Mouse (Mus musculus) ovary, postnatal 36 days (tissue): ENCODE data around the gene Lhpp.

Source experiments
- DNase-seq: peaks from one replicate; pipeline ENCODE4 v3.0.0; 2022; ENCODE audit warnings: low spot score, mixed read lengths

Gene Lhpp

DNA sequence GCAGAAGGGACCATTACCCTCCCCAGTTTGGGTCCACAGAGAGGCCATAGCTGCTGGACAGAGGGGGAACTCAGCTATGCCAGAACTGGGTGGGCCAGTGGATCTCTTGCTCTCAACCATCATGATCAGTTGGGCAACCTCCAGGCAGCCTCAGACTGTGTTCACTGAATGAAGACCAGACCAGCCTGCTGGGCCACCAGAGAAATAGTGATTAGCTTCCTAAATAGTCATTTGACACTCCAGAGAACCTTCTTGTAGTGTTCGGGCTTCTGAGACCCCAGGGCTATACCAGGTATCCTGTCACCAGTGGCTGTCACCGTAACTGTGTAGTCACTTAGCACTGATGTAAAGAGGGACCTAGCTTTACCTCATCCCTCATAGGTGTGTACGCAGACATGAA lies 71.9 kb downstream of the Lhpp start:
- DNase-seq = no peak

DNA sequence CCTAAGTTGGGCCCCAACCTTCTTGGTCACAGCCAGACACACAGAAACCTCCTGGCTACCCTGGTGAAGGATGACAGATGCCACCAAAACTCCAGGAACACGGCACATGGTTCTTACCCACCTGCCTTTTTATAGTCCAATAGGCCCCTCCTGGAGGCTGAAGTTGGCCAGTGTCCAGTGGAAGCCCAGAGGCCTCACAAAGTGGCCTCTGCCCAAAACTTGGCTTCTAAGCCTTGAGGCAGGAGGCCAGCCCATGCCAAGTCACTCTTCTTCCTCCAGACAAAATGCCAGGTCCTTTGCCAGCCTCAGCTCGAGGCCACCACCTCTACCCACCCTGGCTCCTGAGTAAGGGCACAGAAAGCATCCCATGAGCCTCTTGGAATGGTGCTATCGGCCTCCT lies 72.5 kb downstream of the Lhpp start:
- DNase-seq = no peak

DNA sequence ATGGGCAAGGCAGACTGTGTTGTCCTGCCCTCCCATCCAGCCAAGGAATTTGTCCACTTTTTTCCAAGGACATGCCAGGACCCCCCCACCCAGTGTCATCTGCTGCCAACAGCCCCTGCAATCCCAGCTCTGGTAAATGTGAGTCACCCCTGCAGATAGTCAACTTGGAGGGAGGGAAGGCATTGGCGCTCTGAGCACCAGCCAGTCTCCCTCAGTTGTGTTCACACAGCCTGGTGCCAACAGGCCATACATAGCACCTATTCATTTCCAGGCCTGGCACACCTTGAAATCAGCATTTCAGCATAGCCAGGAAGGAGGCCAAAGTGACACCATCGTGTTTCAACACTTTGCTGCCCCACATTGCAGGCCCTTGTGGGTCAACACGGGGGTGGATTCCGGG lies 73.5 kb downstream of the Lhpp start:
- no peak for DNase-seq

DNA sequence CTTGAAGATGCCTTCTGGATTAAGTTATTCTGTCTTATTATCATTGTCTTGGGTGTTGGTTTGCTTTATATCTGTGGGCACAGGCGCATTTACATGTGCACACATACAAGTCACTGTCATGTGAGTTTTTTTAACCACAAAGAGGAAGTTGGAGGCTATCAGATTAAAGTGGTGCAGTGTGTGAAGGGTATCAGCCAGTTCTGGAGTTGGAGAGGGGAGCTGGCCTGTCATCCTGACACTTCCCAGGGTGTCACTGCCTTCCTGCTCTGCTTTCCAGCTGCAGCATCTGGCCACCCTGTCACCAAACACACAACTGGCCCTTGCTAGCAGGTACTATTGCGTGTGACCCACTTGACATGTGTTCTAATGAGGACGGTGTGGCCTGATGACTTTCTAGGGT lies 76.1 kb downstream of the Lhpp start:
- no peak for DNase-seq

DNA sequence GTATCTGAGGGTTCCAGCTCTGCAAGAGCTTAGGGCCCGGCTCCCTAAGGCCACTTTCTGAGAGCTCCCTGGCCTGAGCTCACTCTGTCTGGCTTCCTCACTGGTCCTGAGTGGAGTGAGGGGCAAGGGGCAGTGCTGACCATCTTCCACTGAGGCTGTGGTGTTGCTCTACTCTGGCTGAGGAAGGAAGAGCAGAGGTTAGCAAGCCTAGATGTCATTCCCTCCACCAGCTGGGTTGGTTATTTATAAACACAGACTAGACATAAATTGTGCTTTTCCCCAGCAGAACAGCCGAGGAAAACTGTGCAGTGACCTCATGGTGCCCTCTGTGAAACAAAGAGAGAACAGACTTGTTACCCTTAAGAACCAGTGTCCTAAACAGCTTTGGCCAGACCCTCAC lies 77.5 kb downstream of the Lhpp start:
- no peak for DNase-seq

DNA sequence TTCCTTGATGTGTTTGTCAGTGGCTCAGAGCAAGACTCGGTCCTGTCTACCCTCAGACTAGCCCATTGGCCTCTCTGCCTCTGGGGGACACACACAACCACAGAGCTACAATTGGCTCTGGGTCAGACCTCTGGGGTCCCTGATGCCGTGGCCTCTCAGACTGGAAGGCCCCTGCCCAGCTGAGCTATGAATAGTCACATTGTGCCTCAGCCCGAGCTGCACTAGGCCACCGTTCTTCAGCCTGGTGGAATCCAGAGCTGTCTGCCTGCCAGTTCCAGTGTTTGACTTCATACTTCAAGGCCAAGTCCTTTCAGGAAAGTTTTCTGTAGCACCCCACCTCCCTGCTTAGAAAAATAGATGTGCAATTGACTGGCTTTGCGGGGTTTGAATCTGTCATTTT lies 78.3 kb downstream of the Lhpp start:
- no peak for DNase-seq

DNA sequence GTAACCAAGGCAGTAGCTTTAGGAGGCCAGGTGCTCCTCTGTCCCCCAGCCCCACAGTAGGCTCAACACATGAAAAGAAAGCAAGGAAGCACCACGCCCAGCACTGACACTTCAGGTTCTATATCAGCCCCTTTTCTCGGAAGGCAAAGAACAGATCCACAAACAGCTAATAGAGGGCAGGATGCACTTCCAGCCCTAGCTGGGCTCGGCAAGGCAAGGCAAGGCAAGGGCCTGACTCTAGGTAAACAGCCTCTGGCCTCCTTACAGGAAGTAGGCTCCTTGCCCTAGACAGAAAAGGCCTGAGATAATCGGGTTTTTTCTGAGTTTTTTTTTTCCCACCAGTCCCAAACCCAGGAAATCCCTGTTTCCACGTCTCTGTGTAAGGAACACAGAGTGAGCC lies 79.3 kb downstream of the Lhpp start:
- no peak for DNase-seq

DNA sequence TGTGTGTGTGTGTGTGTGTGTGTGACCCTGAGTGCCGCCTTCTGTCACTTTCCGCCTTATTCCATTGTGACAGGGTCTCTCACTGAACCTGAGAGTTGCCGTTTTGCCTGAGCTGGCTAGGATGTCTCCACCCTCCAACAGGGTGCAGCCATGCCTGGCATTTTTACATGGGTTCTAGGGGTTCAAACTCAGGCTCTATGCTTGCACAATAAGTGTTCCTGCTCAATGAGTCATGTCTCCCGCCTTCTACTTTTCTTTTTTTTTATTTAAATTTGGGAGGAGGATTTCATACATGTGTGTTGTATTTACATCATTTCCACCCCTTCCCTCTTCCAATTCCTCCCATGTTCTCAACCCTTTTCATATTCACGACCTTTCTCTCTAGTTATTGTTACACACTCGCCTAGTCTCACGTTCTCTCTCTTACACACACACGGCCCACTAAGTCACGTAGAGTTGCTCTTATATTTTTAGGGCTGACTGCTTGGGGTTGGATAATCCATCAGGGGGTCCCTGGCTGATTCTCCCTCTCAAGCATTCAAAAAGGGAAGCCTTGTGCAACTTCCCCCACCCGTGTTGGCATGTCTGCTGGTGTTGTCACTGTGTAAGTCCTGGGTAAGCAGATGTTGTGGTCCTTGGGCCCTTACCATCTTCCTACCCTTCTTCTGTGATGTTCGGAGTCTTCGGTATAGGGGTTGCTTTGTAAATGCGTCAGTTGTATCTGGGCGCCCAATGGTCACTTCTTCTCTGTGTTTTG lies 80.5 kb downstream of the Lhpp start:
- no peak for DNase-seq

DNA sequence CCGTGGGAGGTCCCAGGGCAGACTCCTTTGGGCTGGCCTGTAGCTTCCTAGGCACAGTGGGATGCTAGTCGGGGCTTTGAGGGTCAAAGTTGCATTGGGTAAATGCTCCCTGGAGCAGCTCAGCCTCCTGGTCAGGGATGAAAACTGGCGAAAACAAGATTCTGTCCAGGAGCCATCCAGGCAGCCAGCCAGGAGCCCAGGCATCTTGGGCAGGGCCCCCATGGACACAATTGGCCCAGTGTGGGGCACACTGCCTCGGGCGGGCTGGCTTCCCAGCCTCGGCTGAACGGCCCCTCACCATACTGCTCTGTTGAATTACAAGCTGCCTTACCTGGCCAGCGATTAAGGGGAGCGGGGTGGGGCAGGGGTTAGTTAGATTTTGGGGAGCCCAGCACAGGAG lies 82.3 kb downstream of the Lhpp start:
- DNase-seq = peak; percentile 43

DNA sequence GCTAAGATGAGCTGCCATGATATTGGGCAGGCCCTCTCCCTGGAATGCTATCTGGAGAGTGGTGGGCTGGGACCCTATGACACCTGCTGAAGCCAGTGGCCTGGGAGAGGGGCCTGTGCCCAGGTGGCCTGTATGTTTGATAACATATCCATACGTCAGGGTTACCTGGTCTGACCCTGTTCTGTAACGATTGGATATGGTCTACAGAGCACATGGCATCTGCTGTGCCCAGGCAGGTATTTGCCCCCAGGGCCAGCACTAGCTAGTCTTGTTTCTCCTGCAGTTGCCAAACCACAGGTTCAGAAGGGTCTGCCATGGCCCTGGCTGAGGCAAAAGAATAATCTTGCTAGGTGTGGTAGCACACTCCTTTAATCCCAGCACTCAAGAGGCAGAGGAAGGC lies 83.1 kb downstream of the Lhpp start:
- DNase-seq = no peak

DNA sequence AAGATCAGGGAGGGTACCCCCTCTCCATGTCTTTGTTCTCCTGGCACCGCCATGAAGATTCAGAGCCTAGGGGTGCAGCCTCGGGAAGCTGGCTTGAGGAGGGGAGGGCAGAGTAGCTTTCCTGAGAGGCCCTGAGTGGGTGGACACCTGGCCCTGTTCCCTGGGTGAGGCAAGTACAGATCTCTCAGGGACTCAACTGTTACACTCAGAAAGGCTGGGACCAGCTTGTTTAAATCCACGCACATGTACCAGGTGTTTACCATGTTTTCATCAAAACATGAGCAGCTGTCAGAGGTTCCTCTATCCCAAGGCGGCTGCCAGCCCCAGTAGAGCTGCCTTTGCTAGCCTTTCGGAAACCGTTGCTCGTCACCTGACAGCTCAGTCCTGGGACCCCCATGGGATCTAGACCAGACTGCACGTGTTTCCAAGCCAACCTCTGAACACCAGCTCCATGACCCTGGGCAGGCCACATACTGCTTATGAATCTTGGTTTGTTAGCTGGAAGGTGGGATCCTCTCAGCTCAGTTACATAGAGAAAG lies 86.9 kb downstream of the Lhpp start:
- DNase-seq = no peak

DNA sequence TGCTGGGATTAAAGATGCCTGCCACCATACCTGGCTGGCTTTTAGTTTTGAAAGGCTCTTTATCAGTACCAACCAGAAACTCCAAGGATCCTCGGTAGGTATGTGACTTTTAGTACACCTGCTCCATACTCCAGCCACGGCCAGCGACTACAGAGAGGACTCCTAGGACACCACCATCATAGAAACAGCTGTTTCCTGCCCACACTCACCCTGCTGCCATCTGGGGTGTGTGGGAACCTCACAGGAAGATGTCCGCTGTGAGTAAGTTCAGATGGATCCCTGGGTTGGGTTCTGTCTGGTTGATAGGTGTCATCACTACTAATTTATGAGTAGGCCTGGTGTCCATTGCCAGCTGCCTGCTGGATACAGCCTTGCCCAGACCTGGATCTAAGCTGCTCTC lies 88.3 kb downstream of the Lhpp start:
- no peak for DNase-seq

DNA sequence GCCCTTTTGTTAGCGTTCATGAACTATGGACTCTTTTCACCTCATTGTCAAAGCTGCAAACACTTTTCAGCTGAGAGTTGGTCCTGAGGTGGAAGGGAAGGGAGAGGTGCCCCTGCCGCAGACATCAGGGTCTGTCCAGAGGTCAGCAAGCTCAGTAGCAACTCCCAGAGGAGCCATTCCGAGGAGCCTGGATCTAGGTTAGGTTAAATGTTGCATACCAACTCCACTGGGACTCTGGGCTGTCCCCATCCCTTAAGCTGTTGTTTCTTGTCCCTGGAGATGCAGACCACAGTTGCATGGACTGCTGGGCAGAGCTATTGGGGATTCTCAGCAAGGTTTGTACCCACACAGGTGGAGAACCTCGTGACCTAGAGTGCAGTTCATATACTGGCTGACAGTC lies 88.7 kb downstream of the Lhpp start:
- no peak for DNase-seq

DNA sequence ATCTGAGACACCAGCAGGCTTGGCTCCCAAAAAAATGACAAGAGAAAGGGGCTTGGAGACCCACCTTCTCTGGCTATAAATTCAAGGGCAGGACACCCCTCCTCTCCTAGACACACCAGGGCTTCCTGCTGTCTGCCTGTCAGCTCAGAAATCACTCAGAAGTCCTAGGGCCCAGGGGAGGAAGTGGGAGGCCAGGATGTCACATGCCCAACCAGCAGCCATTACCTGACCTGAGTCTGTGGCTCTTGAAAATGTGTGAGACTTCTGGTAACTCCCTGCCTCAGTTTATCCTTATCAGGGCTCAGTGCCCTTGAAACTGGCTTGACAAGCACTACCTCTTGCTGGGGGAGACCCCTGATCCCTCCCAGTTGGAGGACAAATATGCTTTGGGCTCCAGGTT lies 89.2 kb downstream of the Lhpp start:
- no peak for DNase-seq

DNA sequence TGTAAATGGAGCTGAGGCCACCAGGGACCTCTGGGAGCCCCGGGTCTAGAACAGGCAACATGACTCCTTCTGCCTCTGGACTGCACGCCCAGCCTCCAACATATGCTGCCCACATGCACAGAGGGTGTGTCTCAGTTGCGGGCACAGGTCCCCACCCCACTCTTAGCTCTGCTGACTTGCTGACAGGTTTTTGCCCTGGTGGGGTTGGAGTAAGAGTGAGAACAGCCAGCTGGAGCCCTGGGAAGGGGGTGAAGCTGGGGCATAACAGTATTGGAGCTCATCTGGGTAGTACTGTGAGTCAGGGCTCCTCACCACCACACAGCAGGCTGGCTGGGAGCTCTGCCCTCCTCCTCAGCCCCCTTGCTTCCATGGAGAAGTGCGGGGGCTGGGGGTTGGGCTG lies 89.7 kb downstream of the Lhpp start:
- DNase-seq = no peak

DNA sequence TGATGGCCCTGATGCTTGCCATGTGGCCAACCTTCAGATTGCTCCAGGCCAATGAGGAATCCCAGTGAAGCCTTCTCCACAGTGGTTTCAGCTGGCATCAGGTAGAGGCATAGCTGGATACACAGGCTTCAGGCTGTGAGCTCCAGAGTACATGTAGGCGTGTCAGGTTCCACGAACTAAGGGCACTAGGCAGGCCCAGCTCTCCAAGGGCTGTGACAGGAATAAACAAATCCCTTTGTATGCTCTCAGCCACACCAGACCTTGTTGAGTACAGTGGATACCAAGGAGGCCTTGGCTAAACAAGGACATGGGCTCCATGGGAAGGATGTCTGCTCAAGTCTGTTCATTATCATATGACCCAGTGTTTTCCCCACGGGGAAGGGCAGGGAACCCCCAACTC lies 91.0 kb downstream of the Lhpp start:
- no peak for DNase-seq

DNA sequence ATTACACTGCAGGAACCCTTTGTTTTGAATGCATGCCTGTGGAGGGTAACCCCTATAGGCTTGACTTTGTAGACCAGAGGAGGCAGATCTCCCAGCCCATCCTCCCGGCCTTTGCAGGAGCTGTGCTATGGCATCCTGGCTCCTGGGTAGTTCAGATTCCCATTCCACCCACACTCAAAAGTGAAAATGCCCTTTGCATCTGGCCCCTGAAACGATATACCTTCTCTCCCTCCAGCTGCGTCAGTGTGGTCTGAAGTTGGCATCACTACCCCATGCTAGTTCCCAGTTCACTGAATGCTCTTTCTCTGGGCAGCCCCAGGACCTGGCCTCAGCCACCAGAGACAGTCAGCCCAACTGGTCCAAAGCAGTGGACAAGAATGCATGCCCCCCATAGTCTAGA lies 91.6 kb downstream of the Lhpp start:
- DNase-seq = no peak

DNA sequence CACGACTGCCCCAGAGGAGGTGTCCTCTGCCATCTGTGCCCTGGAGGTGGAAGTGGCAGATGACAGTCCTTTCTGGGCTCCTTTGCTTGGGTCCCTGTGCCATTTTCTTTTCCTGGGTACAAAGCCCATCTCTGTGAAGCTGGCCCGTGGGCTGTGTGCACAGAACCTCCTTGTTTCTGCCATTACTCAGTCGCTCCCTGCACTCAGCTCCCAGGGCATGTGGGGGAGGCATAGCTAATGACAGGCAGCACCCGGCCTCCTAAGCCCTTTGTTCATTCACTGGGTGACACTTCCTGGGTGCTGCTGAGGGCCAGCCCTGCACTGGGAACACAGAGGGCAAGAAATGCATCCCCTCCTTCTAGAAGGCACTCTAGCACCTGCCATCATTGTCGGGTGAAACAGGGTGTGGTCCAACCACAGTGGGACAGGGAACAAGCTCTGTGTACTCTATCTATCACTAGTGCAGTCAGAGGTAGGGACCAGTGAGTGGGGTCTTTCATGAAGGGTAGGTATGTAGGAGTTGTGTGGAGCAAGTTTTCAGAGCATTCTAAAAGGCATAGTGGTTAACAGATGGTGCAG lies 92.1 kb downstream of the Lhpp start:
- no peak for DNase-seq

DNA sequence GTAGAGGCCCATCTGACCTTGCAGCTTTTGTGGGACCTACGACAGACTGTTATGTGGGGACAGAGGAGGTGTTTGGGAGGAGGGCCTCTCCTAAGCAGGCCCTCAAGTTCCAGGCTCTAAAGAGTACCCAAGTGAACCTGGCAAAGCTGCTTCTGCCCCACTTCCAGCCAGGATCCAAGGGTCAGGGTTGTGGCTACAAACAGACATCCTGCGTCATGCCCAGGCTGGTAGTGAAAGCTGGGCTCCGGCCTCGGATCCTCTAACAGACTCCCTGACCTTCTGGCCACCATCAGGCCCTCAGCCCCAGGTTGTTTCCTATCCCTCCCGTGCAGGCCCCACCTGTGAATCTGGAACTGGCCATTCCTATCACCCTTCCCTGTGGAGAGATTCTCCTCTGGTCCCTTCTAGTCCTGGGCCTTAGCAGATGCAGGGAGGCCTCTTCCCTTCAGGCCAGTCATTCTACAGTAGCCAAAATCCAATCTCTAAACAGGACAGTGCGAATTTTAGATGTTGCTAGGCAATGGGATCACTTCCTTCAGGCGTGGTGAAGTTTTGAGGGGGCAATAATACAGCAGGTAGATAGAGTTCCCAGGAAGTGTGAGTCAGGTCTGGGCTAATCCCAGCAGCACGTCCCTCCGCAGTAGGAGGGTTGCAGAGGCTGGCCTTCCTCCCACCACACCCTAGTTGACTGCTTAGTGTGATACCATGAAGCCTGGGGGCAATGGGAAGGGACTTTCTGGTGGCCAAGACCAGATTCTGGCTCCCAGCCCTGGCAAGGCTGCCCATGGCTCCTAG lies 93.3 kb downstream of the Lhpp start:
- DNase-seq = no peak

DNA sequence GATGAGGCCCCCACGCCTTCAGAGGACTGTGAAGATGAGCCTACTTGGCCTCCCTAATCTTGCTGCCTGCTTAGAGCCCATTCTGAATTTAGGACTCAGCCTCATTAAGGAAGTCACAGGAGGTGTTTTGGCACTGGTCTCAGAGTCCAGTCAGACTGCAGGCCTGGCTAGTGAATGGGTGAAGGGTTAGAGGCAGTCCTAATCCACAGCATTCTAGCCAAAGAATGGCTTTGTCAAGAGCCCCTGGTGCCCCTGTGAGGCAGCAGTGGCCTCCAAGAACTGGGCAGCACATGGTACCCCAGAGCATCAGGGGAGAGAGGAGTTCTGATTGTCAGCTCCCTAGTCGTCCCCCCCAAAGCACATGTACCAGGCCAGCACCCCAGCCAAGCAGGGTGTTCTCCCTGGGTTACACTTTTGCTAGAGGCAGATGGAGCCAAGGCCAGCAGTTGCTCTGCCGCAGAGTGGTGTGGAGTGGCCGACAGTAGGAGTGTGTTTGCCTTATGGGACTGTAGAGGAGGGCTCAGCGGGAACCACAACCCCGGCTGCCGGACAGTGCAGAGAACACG lies 94.0 kb downstream of the Lhpp start:
- DNase-seq = no peak

DNA sequence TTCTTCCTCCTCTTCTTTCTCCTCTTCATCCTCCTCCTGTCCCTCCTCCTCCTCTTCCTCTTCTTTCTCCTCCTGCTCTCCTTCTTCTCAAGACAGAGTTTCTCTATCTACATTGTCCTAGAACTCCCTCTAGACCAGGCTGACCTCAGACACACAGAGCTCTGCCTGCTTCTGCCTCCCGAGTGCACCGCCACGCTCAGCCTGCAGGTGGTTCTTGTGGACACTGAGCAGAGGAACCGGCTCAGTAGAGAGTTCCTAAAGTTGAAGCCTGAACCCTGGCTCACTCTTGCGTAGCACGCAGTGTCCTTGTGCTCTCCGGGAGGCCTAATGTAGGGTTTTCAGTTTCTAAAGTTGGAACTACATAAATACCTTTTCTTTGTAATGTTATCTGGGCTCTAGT lies 94.7 kb downstream of the Lhpp start:
- DNase-seq = no peak

DNA sequence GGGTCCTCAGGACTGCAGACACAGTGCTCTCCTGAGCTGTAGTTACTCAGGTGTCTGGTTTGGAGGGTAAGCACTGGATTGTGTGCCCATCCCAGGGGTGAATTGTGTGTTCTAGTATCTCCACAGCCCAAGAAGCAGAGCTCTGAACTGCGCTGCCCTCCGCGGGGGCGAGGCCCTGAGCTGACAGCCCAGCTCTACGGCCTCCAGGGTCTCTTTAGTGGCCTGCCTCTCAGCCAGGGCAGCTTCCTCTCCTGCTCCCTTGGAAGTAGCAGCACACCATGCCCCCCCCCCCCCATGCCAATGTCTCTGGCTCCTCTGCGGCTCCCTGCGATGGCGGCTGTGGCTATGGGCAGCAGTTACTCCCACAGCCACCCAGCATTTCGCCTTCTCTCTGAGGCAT lies 101.1 kb downstream of the Lhpp start:
- DNase-seq = no peak
